Mouse (Mus musculus) adrenal gland, postnatal 10 days (tissue): Measurements from ENCODE around the gene Acss1. TPM values are rescaled to one million over a fixed set of nuclear protein-coding genes. Genes with fewer than 3 reads are reported as not detected.

Experiments used
- DNase-seq: peaks from one replicate; pipeline ENCODE4 v3.0.0; 2021; ENCODE audit warnings: mixed read lengths
- total RNA-seq, 2 experiments: library from RNA; stranded (reverse); gene quantifications; 2 replicates each; pipeline ENCODE4 v1.2.3; 2021

Acss1 gene
- total RNA-seq, 2 experiments from 2014 or later, result 64.7 to 68.9 TPM

DNA sequence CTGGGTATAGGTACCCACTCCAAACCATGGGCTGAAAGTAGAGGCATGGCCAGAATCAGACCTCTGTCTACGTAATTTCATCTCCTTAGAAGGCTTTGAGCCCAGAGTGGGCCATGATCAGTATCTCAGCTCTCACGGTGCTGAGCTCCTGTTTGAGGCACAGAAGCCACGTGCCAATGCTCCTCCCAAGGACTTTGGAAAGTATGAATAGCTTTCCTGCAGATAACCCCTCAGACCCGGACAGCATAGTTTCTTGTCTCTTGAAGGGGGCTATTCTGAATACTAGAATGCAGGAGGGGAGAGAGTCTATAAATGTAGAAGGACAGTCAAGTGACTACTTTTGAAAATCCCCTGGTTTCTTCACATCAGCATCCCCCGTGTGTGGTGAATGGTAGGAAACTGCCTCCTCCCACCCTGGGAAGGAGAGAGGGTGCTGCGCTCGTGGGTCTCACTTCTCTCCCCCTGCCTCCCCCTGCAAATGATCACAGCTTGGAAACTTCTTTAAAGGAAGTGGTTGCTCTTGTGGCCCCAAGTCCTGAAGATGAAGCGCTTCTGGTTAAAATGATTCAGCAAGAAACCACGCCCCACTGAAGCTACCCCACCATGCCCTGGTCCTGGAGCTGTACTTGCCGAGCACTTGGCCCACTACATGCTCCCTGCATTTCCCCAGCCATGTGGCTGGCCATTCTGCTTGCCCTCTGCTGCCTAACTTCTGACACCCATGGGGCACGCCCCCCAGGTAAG lies 98.3 kb downstream of the Acss1 start, which contains the start of gene Cst7:
Gene Cst7 (plus strand): TSS at position 569 of the 744 bp plus-strand sequence.
- DNase-seq, result no peak

Other genes starting within 250 kb of the Acss1 start
- 1 to 10 TPM; 3.9 to 6.1 TPM for gene Zfp442, start 217.0 kb downstream of the Acss1 start, total RNA-seq
- 1 to 10 TPM in 1 of 2 experiments, under 1 TPM in 1; 0.78 to 1.1 TPM for gene Zfp345, start 183.4 kb downstream of the Acss1 start, total RNA-seq
- gene Cst7, start 98.1 kb downstream of the Acss1 start, total RNA-seq, result 1 to 10 TPM in 1 of 2 experiments, under 1 TPM in 1; 0.30 to 1.1 TPM
- gene Apmap, start 59.9 kb downstream of the Acss1 start, total RNA-seq, result 100 to 1,000 TPM; 145 to 167 TPM
- gene Vsx1, start 20.9 kb upstream of the Acss1 start, total RNA-seq, result not detected
- 10 to 100 TPM; 14.0 to 14.2 TPM for gene Entpd6, start 80.5 kb upstream of the Acss1 start, total RNA-seq
- 10 to 100 TPM; 46.8 to 51.4 TPM for gene Pygb, start 118.2 kb upstream of the Acss1 start, total RNA-seq
- 10 to 100 TPM; 55.6 to 58.2 TPM for gene Abhd12, start 236.2 kb upstream of the Acss1 start, total RNA-seq
- 10 to 100 TPM in 1 of 2 experiments, 1 to 10 TPM in 1; 5.8 to 10.8 TPM for gene Gins1, start 236.9 kb upstream of the Acss1 start, total RNA-seq